Mouse (Mus musculus) E14TG2a.4 (cell line): Measurements from ENCODE around the gene Ace.

ENCODE experiments used
- H3K27me3 ChIP-seq: 2 replicates; pipeline ENCODE4 v1.6.1; 2014; ENCODE audit warnings: low read length, control low read depth; ENCODE audit not compliant: insufficient read depth
- H3K36me3 ChIP-seq: 2 replicates; pipeline ENCODE4 v1.6.1; 2014; ENCODE audit warnings: low read length, control low read depth; ENCODE audit not compliant: insufficient read depth
- H3K4me1 ChIP-seq: replicated peaks from 2 replicates; pipeline ENCODE4 v1.6.1; 2014; ENCODE audit warnings: low read depth, low read length, control low read depth
- H3K4me3 ChIP-seq: replicated peaks from 2 replicates; pipeline ENCODE4 v1.5.1; 2014; ENCODE audit warnings: mild to moderate bottlenecking, low read length
- H3K9me3 ChIP-seq: 2 replicates; pipeline ENCODE4 v1.6.1; 2014; ENCODE audit warnings: low read length, control low read depth
- CTCF ChIP-seq: conservative IDR thresholded peaks from 2 replicates; pipeline ENCODE4 v1.5.1; 2014; ENCODE audit warnings: low read length
- NANOG ChIP-seq: IDR thresholded peaks from 2 replicates; pipeline ENCODE4 v1.6.1; 2014; ENCODE audit warnings: borderline replicate concordance, low read length, mixed read lengths
- POU5F1 ChIP-seq: IDR thresholded peaks from 2 replicates; pipeline ENCODE4 v1.6.1; 2014; ENCODE audit warnings: low read length, borderline replicate concordance

The Ace gene

DNA sequence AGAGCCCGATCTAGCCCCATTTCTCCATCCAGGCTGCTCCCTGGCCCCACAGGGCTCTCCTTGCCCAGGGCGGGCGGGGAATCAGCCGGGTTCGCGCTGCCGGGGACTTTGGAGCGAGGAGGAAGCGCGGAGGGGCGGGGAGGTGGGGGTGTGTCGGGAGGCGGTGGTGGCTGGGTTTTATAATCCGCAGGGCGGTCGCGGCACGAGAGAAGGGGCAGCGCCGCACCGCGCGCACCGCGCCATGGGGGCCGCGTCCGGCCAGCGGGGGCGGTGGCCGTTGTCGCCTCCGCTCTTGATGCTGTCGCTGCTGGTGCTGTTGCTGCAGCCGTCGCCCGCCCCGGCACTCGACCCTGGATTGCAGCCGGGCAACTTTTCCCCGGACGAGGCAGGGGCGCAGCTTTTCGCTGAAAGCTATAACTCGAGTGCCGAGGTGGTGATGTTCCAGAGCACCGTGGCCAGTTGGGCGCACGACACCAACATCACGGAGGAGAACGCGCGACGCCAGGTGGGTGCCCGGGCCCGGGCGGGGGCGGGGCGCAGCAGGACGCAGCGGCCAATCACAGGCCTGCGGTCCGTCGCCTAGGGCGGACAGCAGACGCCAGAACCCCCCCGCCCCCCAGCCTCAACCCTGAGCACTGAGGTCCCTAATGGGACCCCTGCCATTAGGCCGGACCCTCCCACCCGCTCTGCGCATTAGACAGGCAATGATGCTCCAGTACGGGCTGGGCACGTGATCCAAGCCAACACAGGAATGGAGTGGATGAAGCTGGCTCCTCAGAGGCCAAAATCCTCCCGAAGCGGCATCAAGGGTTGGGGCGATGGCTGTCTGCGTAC is at the start of gene Ace:
TSS of gene Ace (plus strand) at position 205 of the 834 bp plus-strand sequence.
- H3K9me3 ChIP-seq = no peaks in the 10 kb centered on the region
- peak within 1 kb of the TSS; percentile 84 for H3K4me3 ChIP-seq
- H3K27me3 ChIP-seq = peaks cover 62% of the 10 kb centered on the region
- no peaks in the 10 kb centered on the region for H3K36me3 ChIP-seq
- H3K4me1 ChIP-seq = peaks cover 23% of the 10 kb centered on the region
- TF ChIP-seq CTCF (no peak), POU5F1 (no peak), NANOG (no peak)

DNA sequence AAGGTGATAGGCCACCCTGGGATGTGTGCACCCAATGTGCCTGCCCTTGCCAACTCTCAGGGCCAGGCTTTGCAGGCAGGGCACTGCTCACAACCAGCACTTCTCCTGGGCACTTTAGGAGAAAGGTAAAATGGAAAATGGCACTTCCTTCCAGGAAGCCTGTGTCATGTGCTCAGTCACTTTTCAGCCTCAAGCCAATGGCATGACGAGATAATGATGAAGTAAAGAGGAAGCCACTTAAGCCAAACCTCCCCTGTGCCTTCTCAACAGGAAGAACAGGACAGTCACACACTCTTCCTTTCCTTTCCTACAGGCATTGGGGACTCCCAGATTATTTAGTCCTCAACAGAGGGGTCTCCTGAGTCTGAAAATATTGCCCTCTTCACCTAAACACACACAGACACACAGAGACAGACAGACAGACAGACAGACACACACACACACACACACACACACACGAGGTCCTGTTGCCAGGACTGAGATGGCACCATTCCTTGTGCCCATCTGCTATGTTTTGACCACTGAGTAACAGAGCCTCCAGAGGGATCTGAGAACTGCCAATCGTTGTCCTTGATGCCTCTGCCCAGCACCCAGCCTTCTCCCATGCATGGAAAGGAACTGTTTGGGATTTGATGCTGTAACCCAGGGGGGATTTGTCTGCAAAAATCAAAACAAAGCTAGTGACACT is 47.5 kb upstream of the Ace start:
- no peaks in the 10 kb centered on the region for H3K9me3 ChIP-seq
- TF ChIP-seq POU5F1 (no peak), NANOG (no peak), CTCF (no peak)

DNA sequence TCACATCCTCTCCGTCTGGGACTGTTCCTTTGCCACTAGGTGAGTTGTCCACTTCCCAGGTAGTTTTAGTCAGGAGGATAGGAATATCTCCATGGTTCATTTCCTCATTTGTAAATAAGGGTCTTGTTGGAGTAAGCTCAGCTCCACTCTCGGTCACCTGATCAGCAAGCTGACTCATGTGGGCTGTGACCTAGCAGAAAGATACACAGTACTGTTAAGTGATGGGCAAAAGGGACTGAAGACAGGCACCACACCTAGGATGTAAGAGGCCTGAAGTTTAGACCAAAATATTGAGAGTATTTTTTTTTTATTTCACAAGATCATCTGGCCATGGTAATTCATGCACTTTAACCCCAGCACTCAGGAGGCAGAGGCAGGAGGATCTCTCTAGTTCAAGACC is 46.9 kb upstream of the Ace start:
- Histone ChIP-seq H3K27me3 (0 out of 2 replicates have a peak, but pooled peaks cover 5% of the 10 kb centered on the region), H3K4me3 (no peak overlapping the region), H3K9me3 (no peaks in the 10 kb centered on the region), H3K4me1 (0 out of 2 replicates have a peak, but pooled peaks cover 4% of the 10 kb centered on the region), H3K36me3 (no peaks in the 10 kb centered on the region)
- TF ChIP-seq CTCF (no peak), NANOG (no peak), POU5F1 (no peak)

More for the DNA sequence above, 47.5 kb upstream of the Ace start:
- Histone ChIP-seq H3K27me3 (0 out of 2 replicates have a peak, but pooled peaks cover 4% of the 10 kb centered on the region), H3K36me3 (no peaks in the 10 kb centered on the region), H3K4me1 (0 out of 2 replicates have a peak, but pooled peaks cover 4% of the 10 kb centered on the region), H3K4me3 (no peak overlapping the region)

DNA sequence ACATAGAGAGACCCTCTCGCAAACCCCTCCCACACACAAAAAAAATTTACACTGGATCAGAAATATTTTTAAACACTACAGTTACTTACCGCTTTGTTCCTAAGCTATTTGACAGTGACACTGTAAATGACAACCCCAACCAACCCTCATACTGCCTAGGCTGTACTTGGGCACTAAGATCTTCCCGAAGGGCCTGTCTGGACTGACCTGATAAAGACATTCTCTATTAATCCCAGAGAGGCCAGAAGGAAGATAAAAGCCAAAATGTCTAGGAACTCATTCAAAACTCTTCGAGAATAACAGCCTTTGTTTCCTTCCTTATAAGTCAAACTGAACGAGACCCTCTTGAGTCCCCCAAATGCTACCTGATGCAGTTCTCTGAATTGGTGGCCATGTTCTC is 46.5 kb upstream of the Ace start:
- TF ChIP-seq POU5F1 = no peak
- no peak for TF ChIP-seq CTCF
- no peak for TF ChIP-seq NANOG
- no peaks in the 10 kb centered on the region for H3K9me3 ChIP-seq

DNA sequence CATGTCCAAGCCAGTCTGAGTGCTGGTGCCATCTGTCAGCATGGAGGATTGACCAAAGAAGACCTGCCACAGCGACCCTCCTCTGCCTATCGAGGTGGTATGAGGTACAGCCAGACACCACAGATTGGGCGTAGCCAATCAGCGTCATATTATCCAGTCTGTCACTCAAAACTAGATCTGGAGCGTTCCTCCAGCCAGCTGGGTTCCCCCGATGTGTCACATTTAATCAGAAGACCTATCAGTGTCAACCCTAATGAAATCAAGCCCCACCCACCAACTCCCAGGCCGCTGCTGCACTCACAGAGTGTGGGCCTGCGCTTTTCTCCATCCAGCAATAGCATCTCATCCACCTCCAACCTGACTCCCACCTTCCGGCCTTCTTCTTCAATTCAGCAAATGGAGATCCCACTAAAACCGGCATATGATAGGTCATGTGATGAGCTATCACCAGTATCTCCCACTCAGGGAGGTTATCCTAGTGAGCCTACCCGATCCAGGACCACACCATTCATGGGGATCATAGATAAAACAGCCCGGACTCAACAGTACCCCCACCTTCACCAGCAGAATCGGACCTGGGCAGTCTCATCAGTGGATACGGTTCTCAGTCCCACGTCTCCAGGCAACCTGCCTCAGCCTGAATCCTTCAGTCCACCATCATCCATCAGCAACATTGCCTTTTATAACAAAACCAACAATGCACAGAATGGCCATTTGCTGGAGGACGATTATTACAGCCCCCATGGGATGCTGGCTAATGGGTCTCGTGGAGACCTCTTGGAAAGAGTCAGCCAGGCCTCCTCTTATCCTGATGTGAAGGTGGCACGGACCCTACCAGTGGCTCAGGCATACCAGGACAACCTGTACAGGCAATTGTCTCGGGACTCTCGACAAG is 44.7 kb upstream of the Ace start:
- Histone ChIP-seq H3K36me3 (no peaks in the 10 kb centered on the region), H3K27me3 (0 out of 2 replicates have a peak, but pooled peaks cover 6% of the 10 kb centered on the region), H3K4me1 (peaks cover 10% of the 10 kb centered on the region; the same call in 1 of the 2 replicates), H3K4me3 (no peak overlapping the region), H3K9me3 (no peaks in the 10 kb centered on the region)
- TF ChIP-seq POU5F1 (no peak), NANOG (no peak), CTCF (no peak)

More for the DNA sequence above, 46.5 kb upstream of the Ace start:
- H3K4me3 ChIP-seq = no peak overlapping the region
- H3K36me3 ChIP-seq = no peaks in the 10 kb centered on the region
- H3K4me1 ChIP-seq = 0 out of 2 replicates have a peak, but pooled peaks cover 4% of the 10 kb centered on the region
- H3K27me3 ChIP-seq = 0 out of 2 replicates have a peak, but pooled peaks cover 5% of the 10 kb centered on the region

DNA sequence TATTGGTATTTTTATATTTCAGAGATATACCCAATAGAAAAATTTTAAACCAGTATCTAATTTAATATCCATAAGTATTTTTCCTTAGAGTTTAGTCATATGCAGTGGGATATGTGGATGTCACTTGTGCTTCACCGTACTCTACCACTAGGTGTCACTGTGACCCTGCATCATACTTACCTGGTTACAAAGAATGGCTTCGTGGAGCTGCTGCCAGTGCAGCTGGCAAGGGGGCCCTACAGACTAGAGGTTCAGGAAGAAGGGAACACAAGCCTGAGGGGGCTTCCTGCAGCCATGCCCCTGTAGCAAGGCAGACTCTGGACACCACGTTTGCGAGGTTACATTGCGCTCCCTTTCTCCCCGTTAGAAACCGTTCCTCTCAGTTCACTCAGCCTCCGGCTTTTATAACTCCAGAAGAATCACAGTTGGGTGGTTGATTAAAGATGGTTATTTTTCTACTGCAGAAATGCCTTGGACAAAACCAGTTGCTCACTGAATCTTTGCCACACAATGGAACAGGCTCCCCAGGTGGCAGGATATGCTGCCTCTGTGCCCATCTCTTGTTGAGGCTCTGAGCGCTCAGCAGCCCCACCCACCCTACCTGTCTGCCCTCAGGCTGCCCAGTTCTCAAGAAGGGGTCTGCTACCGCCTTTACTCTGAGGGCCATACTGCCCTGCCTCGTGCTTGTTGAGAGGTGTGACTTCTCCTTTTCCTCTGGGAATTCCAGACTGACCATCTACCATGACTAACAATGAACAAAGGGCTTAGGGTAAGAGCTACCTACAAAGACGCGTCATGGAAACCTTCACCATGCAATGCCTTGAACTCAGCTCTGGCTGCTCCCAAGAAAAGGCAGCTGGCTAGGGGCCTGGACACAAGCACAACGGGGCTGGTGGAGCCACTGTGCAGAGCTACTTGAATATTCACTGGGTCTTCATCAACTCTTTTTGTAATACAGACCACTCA is 40.4 kb upstream of the Ace start:
- Histone ChIP-seq H3K4me3 (no peak overlapping the region), H3K36me3 (no peaks in the 10 kb centered on the region), H3K27me3 (peaks cover 12% of the 10 kb centered on the region; the same call in 1 of the 2 replicates), H3K9me3 (no peaks in the 10 kb centered on the region), H3K4me1 (peaks cover 7% of the 10 kb centered on the region; the same call in 1 of the 2 replicates)
- TF ChIP-seq CTCF = peak; percentile 72
- no peak for TF ChIP-seq NANOG

DNA sequence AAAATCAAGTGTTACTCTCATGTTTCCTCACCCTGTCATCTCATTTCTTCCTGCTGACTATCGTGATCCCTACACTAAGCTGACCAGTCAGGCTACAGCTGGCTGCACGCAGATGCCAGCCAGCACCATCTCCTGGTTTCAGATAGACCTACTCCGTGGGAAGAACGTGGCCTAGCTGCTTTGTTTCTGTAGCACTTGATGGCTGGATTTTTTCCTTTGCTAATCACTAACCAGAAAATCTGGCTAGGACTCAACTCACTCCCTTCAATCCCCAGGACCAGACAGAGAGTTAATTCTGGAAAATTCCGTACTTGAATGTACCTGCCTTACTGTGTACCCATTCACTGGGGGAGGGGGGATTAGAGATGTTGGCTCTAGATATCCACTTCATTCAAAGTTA is 39.6 kb upstream of the Ace start:
- peaks cover 1% of the 10 kb centered on the region; the same call in 1 of the 2 replicates for H3K36me3 ChIP-seq

More for the DNA sequence above, 39.6 kb upstream of the Ace start:
- no peaks in the 10 kb centered on the region for H3K9me3 ChIP-seq
- peaks cover 12% of the 10 kb centered on the region; the same call in 1 of the 2 replicates for H3K27me3 ChIP-seq
- H3K4me3 ChIP-seq = no peak overlapping the region
- H3K4me1 ChIP-seq = peaks cover 7% of the 10 kb centered on the region; the same call in 1 of the 2 replicates
- TF ChIP-seq NANOG = no peak
- TF ChIP-seq CTCF = no peak
- TF ChIP-seq POU5F1 = no peak
